Mouse (Mus musculus): ENCODE results near the gene Magi1.

DNA sequence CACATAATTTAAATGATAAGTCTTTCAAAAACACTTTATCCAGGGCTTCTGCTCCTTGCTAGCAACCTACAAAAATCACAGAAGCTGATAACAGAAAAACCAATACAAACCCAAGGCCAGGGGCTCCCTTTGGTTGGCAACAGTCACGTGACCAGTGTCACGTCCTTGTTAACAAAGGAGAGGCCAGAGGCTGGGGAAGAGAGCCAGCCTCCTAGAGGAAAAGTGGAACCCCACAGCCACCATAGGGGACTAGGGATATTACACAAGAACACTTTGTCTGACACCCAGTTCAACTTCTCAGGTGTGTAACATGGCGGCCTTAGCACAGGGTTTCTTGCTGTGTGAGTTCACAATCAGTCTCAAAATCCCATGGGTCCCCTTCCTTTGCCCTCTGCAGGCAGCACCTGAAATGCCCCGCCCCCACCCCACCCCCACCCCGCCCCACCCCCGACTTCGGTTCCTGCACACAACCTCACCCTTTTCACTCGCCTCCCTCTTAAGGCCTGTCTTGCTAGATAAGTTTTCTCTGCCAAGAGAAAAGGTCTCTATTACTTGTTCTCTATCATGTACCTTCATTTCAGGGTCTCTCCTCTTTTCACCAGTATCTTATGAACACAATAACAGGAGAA is 190.6 kb downstream of the Magi1 start:
- no peak for TF ChIP-seq CTCF (IDR thresholded peaks at IDR 0.05; ENCODE audit: insufficient read depth, low read depth, low read length)
- TF ChIP-seq POLR2A (IDR thresholded peaks at IDR 0.05; ENCODE audit: insufficient read depth, low read depth, low read length), result no peak

Measured in olfactory bulb, adult 2 months (tissue).